In genomic region chr16:84931024-84931423, GRCm38 (mm10) we compare ENCODE assay signal across 16 mouse cellular contexts.
"Had no signal": no experiment of that assay in that cellular context is flagged by ENCODE, and none has a peak within 500 bp of the region (broad histone marks: within the 10 kb centered on the region; RNA-seq: fewer than 3 reads in every experiment).

No protein-coding gene starts in this region.

- ATAC-seq: liver, embryonic 12.5 days had no signal

- DNase-seq: kidney, adult 2 months; kidney, postnatal 25 days; lung, postnatal 14 days; right cerebral cortex, postnatal 14 days; thymus, adult 2 months; thymus, postnatal 25 days had no signal

- H3K9ac ChIP-seq: kidney, embryonic 15.5 days; limb, embryonic 15.5 days; liver, embryonic 12.5 days; lung, embryonic 15.5 days; neural tube, embryonic 12.5 days; stomach, embryonic 15.5 days had no signal

- H3K4me1 ChIP-seq: kidney, embryonic 15.5 days; limb, embryonic 15.5 days; liver, embryonic 12.5 days; lung, embryonic 15.5 days; megakaryocyte, embryonic 14.5 days; neural tube, embryonic 12.5 days; stomach, embryonic 15.5 days had no signal

- H3K4me3 ChIP-seq: kidney, embryonic 15.5 days; left cerebral cortex, adult 2 months; limb, embryonic 15.5 days; liver, embryonic 12.5 days; lung, embryonic 15.5 days; megakaryocyte, embryonic 14.5 days; myocyte; neural tube, embryonic 12.5 days; stomach, embryonic 15.5 days had no signal

- H3K36me3 ChIP-seq: kidney, embryonic 15.5 days; limb, embryonic 15.5 days; liver, embryonic 12.5 days; lung, embryonic 15.5 days; neural tube, embryonic 12.5 days; stomach, embryonic 15.5 days had no signal

- H3K27me3 ChIP-seq: kidney, embryonic 15.5 days; limb, embryonic 15.5 days; liver, embryonic 12.5 days; lung, embryonic 15.5 days; megakaryocyte, embryonic 14.5 days; neural tube, embryonic 12.5 days; stomach, embryonic 15.5 days had no signal

- H3K9me3 ChIP-seq: kidney, embryonic 15.5 days; limb, embryonic 15.5 days; liver, embryonic 12.5 days; lung, embryonic 15.5 days; megakaryocyte, embryonic 14.5 days; neural tube, embryonic 12.5 days; stomach, embryonic 15.5 days had no signal

- H3K27ac ChIP-seq: kidney, embryonic 15.5 days; left cerebral cortex, adult 2 months; limb, embryonic 15.5 days; liver, embryonic 12.5 days; lung, embryonic 15.5 days; macrophage; neural tube, embryonic 12.5 days; stomach, embryonic 15.5 days had no signal

- H3K4me2 ChIP-seq: kidney, embryonic 15.5 days; limb, embryonic 15.5 days; liver, embryonic 12.5 days; lung, embryonic 15.5 days; neural tube, embryonic 12.5 days; stomach, embryonic 15.5 days had no signal
